Mouse (Mus musculus): ENCODE results near the gene Rbm17. TPM values are rescaled to one million over a fixed set of nuclear protein-coding genes. Genes with fewer than 3 reads are reported as not detected.
A peak's percentile ranks its signal among the peaks of the same experiment; 100 is the strongest.
"Not testable (repeated sequence)": the region's sequence is repeated elsewhere in the genome, so short reads cannot be mapped to it uniquely, and the experiment has no call there.

The Rbm17 gene
- polyA plus RNA-seq, 1 experiment = 45.1 TPM

- H3K4me1 ChIP-seq (ENCODE audit: control insufficient read depth, insufficient read depth, insufficient read length, low read length) = no peaks in the 10 kb centered on the region
- H3K4me3 ChIP-seq (ENCODE audit: insufficient read depth, low read depth, low read length) = no peak overlapping the region
- H3K27ac ChIP-seq (replicated peaks; ENCODE audit: low read depth, low read length) = no peak overlapping the region
Observed at GRCm38 (mm10) chr2:11616846-11617245, 12.9 kb upstream of the Rbm17 start.

GRCm38 (mm10) chr2:11612939-11613338 is 9.0 kb upstream of the Rbm17 start:
- H3K4me3 ChIP-seq (ENCODE audit: insufficient read depth, low read depth, low read length); H3K27ac ChIP-seq (replicated peaks; ENCODE audit: low read depth, low read length); H3K4me1 ChIP-seq (ENCODE audit: control insufficient read depth, insufficient read depth, insufficient read length, low read length): not testable (repeated sequence)

- H3K27ac ChIP-seq (replicated peaks; ENCODE audit: low read depth, low read length); H3K4me3 ChIP-seq (ENCODE audit: insufficient read depth, low read depth, low read length); H3K4me1 ChIP-seq (ENCODE audit: control insufficient read depth, insufficient read depth, insufficient read length, low read length): not testable (repeated sequence)
Observed at GRCm38 (mm10) chr2:11606718-11607117, 2.8 kb upstream of the Rbm17 start.

GRCm38 (mm10) chr2:11604911-11605310 is 958 bp upstream of the Rbm17 start:
- Histone ChIP-seq H3K4me3 (ENCODE audit: insufficient read depth, low read depth, low read length) (no peak overlapping the region), H3K4me1 (ENCODE audit: control insufficient read depth, insufficient read depth, insufficient read length, low read length) (peaks cover 7% of the 10 kb centered on the region; the same call in 1 of the 2 replicates), H3K27ac (replicated peaks; ENCODE audit: low read depth, low read length) (no peak overlapping the region)

GRCm38 (mm10) chr2:11602506-11603489 is 1.2 kb downstream of the Rbm17 start:
- H3K4me3 ChIP-seq (ENCODE audit: insufficient read depth, low read depth, low read length) = peak overlapping the region; percentile 83
- H3K27ac ChIP-seq (replicated peaks; ENCODE audit: low read depth, low read length) = peak overlapping the region; percentile 36
- H3K4me1 ChIP-seq (ENCODE audit: control insufficient read depth, insufficient read depth, insufficient read length, low read length) = peaks cover 7% of the 10 kb centered on the region; the same call in 1 of the 2 replicates

GRCm38 (mm10) chr2:11601795-11602194 is 2.2 kb downstream of the Rbm17 start:
- H3K4me3 ChIP-seq (ENCODE audit: insufficient read depth, low read depth, low read length) = peak overlapping the region; percentile 83
- peaks cover 7% of the 10 kb centered on the region; the same call in 1 of the 2 replicates for H3K4me1 ChIP-seq (ENCODE audit: control insufficient read depth, insufficient read depth, insufficient read length, low read length)
- no peak overlapping the region for H3K27ac ChIP-seq (replicated peaks; ENCODE audit: low read depth, low read length)

- Histone ChIP-seq H3K4me1 (ENCODE audit: control insufficient read depth, insufficient read depth, insufficient read length, low read length) (peaks cover 7% of the 10 kb centered on the region; the same call in 1 of the 2 replicates), H3K27ac (replicated peaks; ENCODE audit: low read depth, low read length) (no peak overlapping the region), H3K4me3 (ENCODE audit: insufficient read depth, low read depth, low read length) (no peak overlapping the region)
Observed at GRCm38 (mm10) chr2:11597906-11598305, 6.0 kb downstream of the Rbm17 start.

GRCm38 (mm10) chr2:11596690-11597089 is 7.3 kb downstream of the Rbm17 start:
- peaks cover under 1% of the 10 kb centered on the region; the same call in 1 of the 2 replicates for H3K4me1 ChIP-seq (ENCODE audit: control insufficient read depth, insufficient read depth, insufficient read length, low read length)
- H3K27ac ChIP-seq (replicated peaks; ENCODE audit: low read depth, low read length) = no peak overlapping the region

GRCm38 (mm10) chr2:11587996-11588395 is 16.0 kb downstream of the Rbm17 start:
- Histone ChIP-seq H3K27ac (replicated peaks; ENCODE audit: low read depth, low read length) (no peak overlapping the region), H3K4me1 (ENCODE audit: control insufficient read depth, insufficient read depth, insufficient read length, low read length) (no peaks in the 10 kb centered on the region; the same call in 1 of the 2 replicates), H3K4me3 (ENCODE audit: insufficient read depth, low read depth, low read length) (no peak overlapping the region)

More at GRCm38 (mm10) chr2:11596690-11597089, 7.3 kb downstream of the Rbm17 start:
- no peak overlapping the region for H3K4me3 ChIP-seq (ENCODE audit: insufficient read depth, low read depth, low read length)

- Histone ChIP-seq H3K4me3 (ENCODE audit: insufficient read depth, low read depth, low read length) (no peak overlapping the region), H3K27ac (replicated peaks; ENCODE audit: low read depth, low read length) (no peak overlapping the region), H3K4me1 (ENCODE audit: control insufficient read depth, insufficient read depth, insufficient read length, low read length) (no peaks in the 10 kb centered on the region)
Observed at GRCm38 (mm10) chr2:11579399-11579798, 24.6 kb downstream of the Rbm17 start.

GRCm38 (mm10) chr2:11578187-11578586 is 25.8 kb downstream of the Rbm17 start:
- H3K4me1 ChIP-seq (ENCODE audit: control insufficient read depth, insufficient read depth, insufficient read length, low read length) = no peaks in the 10 kb centered on the region
- no peak overlapping the region for H3K27ac ChIP-seq (replicated peaks; ENCODE audit: low read depth, low read length)
- no peak overlapping the region for H3K4me3 ChIP-seq (ENCODE audit: insufficient read depth, low read depth, low read length)

GRCm38 (mm10) chr2:11573684-11574083 is 30.3 kb downstream of the Rbm17 start:
- no peak overlapping the region for H3K27ac ChIP-seq (replicated peaks; ENCODE audit: low read depth, low read length)
- no peaks in the 10 kb centered on the region for H3K4me1 ChIP-seq (ENCODE audit: control insufficient read depth, insufficient read depth, insufficient read length, low read length)
- H3K4me3 ChIP-seq (ENCODE audit: insufficient read depth, low read depth, low read length) = no peak overlapping the region

GRCm38 (mm10) chr2:11571004-11571535 is 32.9 kb downstream of the Rbm17 start:
- H3K27ac ChIP-seq (replicated peaks; ENCODE audit: low read depth, low read length) = no peak overlapping the region
- no peak overlapping the region for H3K4me3 ChIP-seq (ENCODE audit: insufficient read depth, low read depth, low read length)
- no peaks in the 10 kb centered on the region for H3K4me1 ChIP-seq (ENCODE audit: control insufficient read depth, insufficient read depth, insufficient read length, low read length)

GRCm38 (mm10) chr2:11568471-11568870 is 35.5 kb downstream of the Rbm17 start:
- Histone ChIP-seq H3K4me3 (ENCODE audit: insufficient read depth, low read depth, low read length) (no peak overlapping the region), H3K27ac (replicated peaks; ENCODE audit: low read depth, low read length) (no peak overlapping the region), H3K4me1 (ENCODE audit: control insufficient read depth, insufficient read depth, insufficient read length, low read length) (no peaks in the 10 kb centered on the region)

GRCm38 (mm10) chr2:11567781-11568362 is 36.1 kb downstream of the Rbm17 start:
- Histone ChIP-seq H3K4me1 (ENCODE audit: control insufficient read depth, insufficient read depth, insufficient read length, low read length) (no peaks in the 10 kb centered on the region), H3K27ac (replicated peaks; ENCODE audit: low read depth, low read length) (no peak overlapping the region), H3K4me3 (ENCODE audit: insufficient read depth, low read depth, low read length) (no peak overlapping the region)

Data from brown adipose tissue, adult 24 weeks (tissue).